Comparison of ENCODE assay signal across 16 mouse cellular contexts in genomic region chr7:99598722-99599121, GRCm38 (mm10). TPM values are rescaled to one million over a fixed set of nuclear protein-coding genes. Genes with fewer than 3 reads are reported as not detected.
DNase-seq lines count a peak whose midpoint lies in the region; ATAC-seq and TF ChIP-seq lines count a peak whose summit lies in the region.
"Had no signal": no experiment of that assay in that cellular context is flagged by ENCODE, and none has a peak within 500 bp of the region (broad histone marks: within the 10 kb centered on the region; RNA-seq: fewer than 3 reads in every experiment).

No protein-coding gene starts in this region.

- no peak overlapping the region for H3K4me2 ChIP-seq in kidney, postnatal 0 days (ENCODE audit: low read length)
- no peak overlapping the region for H3K4me2 ChIP-seq in CH12.LX (ENCODE audit: insufficient read depth, low read depth, poor library complexity, severe bottlenecking)
- H3K4me2 ChIP-seq in liver, embryonic 12.5 days: peak overlapping the region; percentile 90
- H3K4me2 ChIP-seq: heart, embryonic 15.5 days; hindbrain, embryonic 13.5 days; limb, embryonic 12.5 days; midbrain, embryonic 12.5 days had no signal

- no peak overlapping the region for H3K4me3 ChIP-seq in kidney, postnatal 0 days (replicated peaks; ENCODE audit: low read depth, low read length)
- H3K4me3 ChIP-seq in CH12.LX (replicated peaks in 1 of 3; ENCODE audit: low read depth in 2 of 3, low read length in 2 of 3, poor library complexity in 1 of 3): no peak overlapping the region
- H3K4me3 ChIP-seq in liver, embryonic 12.5 days: peak overlapping the region; percentile 79; the same call in 1 of the 2 replicates
- no peak overlapping the region for H3K4me3 ChIP-seq in kidney, adult 2 months (ENCODE audit: insufficient read depth, low read depth, low read length)
- H3K4me3 ChIP-seq: heart, embryonic 15.5 days; hindbrain, embryonic 13.5 days; limb, embryonic 12.5 days; midbrain, embryonic 12.5 days; myocyte had no signal

- no peak overlapping the region for H3K27ac ChIP-seq in kidney, postnatal 0 days
- H3K27ac ChIP-seq in CH12.LX (ENCODE audit: insufficient read depth, low read depth): no peak overlapping the region
- 0 out of 2 replicates have a peak overlapping the region, but pooled peaks have one; percentile 100 for H3K27ac ChIP-seq in liver, embryonic 12.5 days
- no peak overlapping the region for H3K27ac ChIP-seq in kidney, adult 2 months (ENCODE audit: insufficient read depth, low read depth, low read length)
- H3K27ac ChIP-seq: heart, embryonic 15.5 days; hindbrain, embryonic 13.5 days; limb, embryonic 12.5 days; midbrain, embryonic 12.5 days had no signal

- dilution Hi-C loops in CH12.LX (cut with MboI; ENCODE audit: extremely low pct_ligation_motif_present, extremely low pct_unique_long_range_greater_than_20kb, low sequenced_read_pairs): no loop called here

- TF ChIP-seq CTCF in kidney, postnatal 0 days (IDR thresholded peaks at IDR 0.05; ENCODE audit: low read depth): peak; percentile 44; the same call in 1 of the 2 replicates
- peak; percentile 31 to 32; a peak in 2 of 4 replicates for TF ChIP-seq CTCF in CH12.LX (conservative IDR thresholded peaks at IDR 0.05 in 1 of 2, IDR thresholded peaks at IDR 0.05 in 1 of 2; ENCODE audit: low read depth in 2 of 2, low read length in 2 of 2)
- TF ChIP-seq CTCF in kidney, adult 2 months (conservative IDR thresholded peaks at IDR 0.05; ENCODE audit: insufficient read depth, insufficient read length, low read depth, low read length): no peak

- TF ChIP-seq POLR2A in CH12.LX (IDR thresholded peaks at IDR 0.05; ENCODE audit: low read depth, low read length): no peak
- TF ChIP-seq POLR2A in kidney, adult 2 months (IDR thresholded peaks at IDR 0.05; ENCODE audit: low read depth, low read length): no peak

- no peaks in the 10 kb centered on the region for H3K4me1 ChIP-seq in kidney, postnatal 0 days (replicated peaks; ENCODE audit: insufficient read depth, low read length)
- peaks cover 0 to 8% of the 10 kb centered on the region in 2 experiments; a peak in 1 of 4 replicates for H3K4me1 ChIP-seq in CH12.LX (ENCODE audit: control insufficient read depth in 1 of 2, insufficient read depth in 2 of 2)
- peaks cover 64% of the 10 kb centered on the region for H3K4me1 ChIP-seq in liver, embryonic 12.5 days
- no peaks in the 10 kb centered on the region for H3K4me1 ChIP-seq in kidney, adult 2 months (ENCODE audit: control insufficient read depth, insufficient read depth, low read length)
- H3K4me1 ChIP-seq: hindbrain, embryonic 13.5 days; limb, embryonic 12.5 days; midbrain, embryonic 12.5 days had no signal

- no peak for TF ChIP-seq EP300 in CH12.LX (IDR thresholded peaks at IDR 0.05; ENCODE audit: low read length)

- H3K9ac ChIP-seq in kidney, postnatal 0 days (ENCODE audit: low read depth, low read length): no peak overlapping the region
- H3K9ac ChIP-seq in CH12.LX (ENCODE audit: insufficient read depth, low read depth): no peak overlapping the region
- peak overlapping the region; percentile 95; the same call in 1 of the 2 replicates for H3K9ac ChIP-seq in liver, embryonic 12.5 days
- H3K9ac ChIP-seq: heart, embryonic 15.5 days; hindbrain, embryonic 13.5 days; limb, embryonic 12.5 days; midbrain, embryonic 12.5 days had no signal

- DNase-seq in CD4-positive, CD25-positive, alpha-beta regulatory T cell, adult 2 months (ENCODE audit: low read depth, low spot score): peak; percentile 18
- DNase-seq in kidney, postnatal 0 days (ENCODE audit: low spot score): no peak
- no peak for DNase-seq in kidney, postnatal 14 days
- DNase-seq in CH12.LX (ENCODE audit: extremely low read depth) (no peak), adipocyte (ENCODE audit: low spot score) (no peak)
- no peak for DNase-seq in kidney, adult 2 months
- DNase-seq: adrenal gland, postnatal 14 days; kidney, adult 18-20 months; lung, postnatal 36 days had no signal

- peaks cover 9% of the 10 kb centered on the region for H3K36me3 ChIP-seq in kidney, postnatal 0 days (ENCODE audit: insufficient read depth, low read length)
- H3K36me3 ChIP-seq in CH12.LX (replicated peaks in 1 of 2; ENCODE audit: control insufficient read depth in 1 of 2, insufficient read depth in 1 of 2, low read length in 1 of 2): peaks cover 0 to 19% of the 10 kb centered on the region in 2 experiments
- H3K36me3 ChIP-seq in liver, embryonic 12.5 days: peaks cover 99% of the 10 kb centered on the region
- H3K36me3 ChIP-seq in kidney, adult 2 months (ENCODE audit: control insufficient read depth, insufficient read depth, low read length): no peaks in the 10 kb centered on the region; the same call in 1 of the 2 replicates
- H3K36me3 ChIP-seq: heart, embryonic 15.5 days had no signal

- H3K79me2 ChIP-seq in CH12.LX (replicated peaks; ENCODE audit: control insufficient read depth, extremely low read depth, insufficient read depth, poor library complexity, severe bottlenecking): no peaks in the 10 kb centered on the region

- no peaks in the 10 kb centered on the region for H3K27me3 ChIP-seq in kidney, postnatal 0 days (ENCODE audit: insufficient read depth, low read length)
- H3K27me3 ChIP-seq in CH12.LX (replicated peaks): no peaks in the 10 kb centered on the region
- H3K27me3 ChIP-seq in liver, embryonic 12.5 days (replicated peaks): no peaks in the 10 kb centered on the region
- H3K27me3 ChIP-seq in kidney, adult 2 months (replicated peaks; ENCODE audit: control insufficient read depth, insufficient read depth, low read length): no peaks in the 10 kb centered on the region
- H3K27me3 ChIP-seq: heart, embryonic 15.5 days; hindbrain, embryonic 13.5 days; limb, embryonic 12.5 days; midbrain, embryonic 12.5 days had no signal

- H3K9me3 ChIP-seq in kidney, postnatal 0 days (replicated peaks; ENCODE audit: low read length): no peaks in the 10 kb centered on the region
- no peaks in the 10 kb centered on the region for H3K9me3 ChIP-seq in CH12.LX (replicated peaks; ENCODE audit: low read length)
- no peaks in the 10 kb centered on the region for H3K9me3 ChIP-seq in liver, embryonic 12.5 days (replicated peaks)
- H3K9me3 ChIP-seq: heart, embryonic 15.5 days; hindbrain, embryonic 13.5 days; limb, embryonic 12.5 days; midbrain, embryonic 12.5 days had no signal

- no peak for ATAC-seq in CD4-positive, CD25-positive, alpha-beta regulatory T cell, adult 4 months
- no peak for ATAC-seq in kidney, postnatal 0 days (replicated peaks; ENCODE audit: low FRiP score, low read depth)
- ATAC-seq in liver, embryonic 12.5 days: no peak

- 78% methylated on average over 4 of the region's 4 CpGs for WGBS in kidney, postnatal 0 days
- 65% methylated on average over 4 of the region's 4 CpGs for WGBS in liver, embryonic 12.5 days (ENCODE audit: insufficient replicate concordance)
- 79% methylated on average over 4 of the region's 4 CpGs for WGBS in kidney, adult 2 months

- no peak for TF ChIP-seq RAD21 in CH12.LX (IDR thresholded peaks at IDR 0.05; ENCODE audit: low read depth, low read length)

- in situ Hi-C loops in CH12.LX (cut with MboI; ENCODE audit: low pct_ligation_motif_present, low pct_unique_long_range_greater_than_20kb, low sequenced_read_pairs): no loop called here

TF ChIP-seq in CH12.LX, 34 proteins besides CTCF, POLR2A, EP300 and RAD21:
- TF ChIP-seq MAFK (IDR thresholded peaks at IDR 0.05; ENCODE audit: insufficient replicate concordance, low read length) (no peak), ELF1 (IDR thresholded peaks at IDR 0.05; ENCODE audit: low read depth, low read length) (no peak), ZMIZ1 (IDR thresholded peaks at IDR 0.05; ENCODE audit: low read depth, low read length) (no peak), ZNF384 (IDR thresholded peaks at IDR 0.05; ENCODE audit: low read depth, low read length) (no peak), SIN3A (IDR thresholded peaks at IDR 0.05; ENCODE audit: low read length) (no peak), MYC (IDR thresholded peaks at IDR 0.05; ENCODE audit: low read depth, low read length) (no peak), MEF2A (IDR thresholded peaks at IDR 0.05; ENCODE audit: borderline replicate concordance, low read depth, low read length) (no peak), PAX5 (IDR thresholded peaks at IDR 0.05; ENCODE audit: low read length) (no peak), CHD2 (IDR thresholded peaks at IDR 0.05; ENCODE audit: low read length) (no peak), KAT2A (IDR thresholded peaks at IDR 0.05; ENCODE audit: insufficient replicate concordance, low read length) (no peak), MXI1 (IDR thresholded peaks at IDR 0.05; ENCODE audit: low read depth, low read length) (no peak), HCFC1 (IDR thresholded peaks at IDR 0.05; ENCODE audit: low read depth, low read length) (no peak), BHLHE40 (IDR thresholded peaks at IDR 0.05; ENCODE audit: low read depth, low read length) (no peak), ETS1 (conservative IDR thresholded peaks at IDR 0.05; ENCODE audit: low read depth, low read length) (no peak)

RNA-seq across cellular contexts. Expression of gene Tpbgl, which starts 28.2 kb away (rescaled TPM):
- under 1 TPM; 0.25 to 0.35 TPM for polyA plus RNA-seq in CD4-positive, CD25-positive, alpha-beta regulatory T cell, adult 4 months (2017; shearing (Covaris generic))
- polyA plus RNA-seq in kidney, postnatal 0 days (2015; fragmentation: Nextera tagmentation; extraction: Ambion mirVana): 0.51 and 0.63 TPM in 2 replicates
- total RNA-seq in CH12.LX (2012; rRNA removed) (0.13 and 0.25 TPM in 2 replicates), CH12.LX (2014; rRNA removed) (not detected in 2 replicates)
- 0.07 TPM in 1 of 2 replicates, not detected in the other for polyA plus RNA-seq in CH12.LX (2012; ENCODE audit: insufficient read length, low read depth)
- polyA plus RNA-seq in liver, embryonic 12.5 days (2016; fragmentation: Nextera tagmentation; extraction: Ambion mirVana): 0.31 and 0.42 TPM in 2 replicates
- 3.8 and 4.0 TPM in 2 replicates for polyA plus RNA-seq in kidney, adult 2 months (2012; rRNA removed)
- polyA plus RNA-seq: myocyte had no signal
